Mouse (Mus musculus) adrenal gland, adult (tissue): Measurements from ENCODE around the gene Scrn2.
A peak's percentile ranks its signal among the peaks of the same experiment; 100 is the strongest.

Experiments
- DNase-seq, 2 experiments: peaks; one replicate each; pipeline ENCODE4 v3.0.0; 2022 to 2023; ENCODE audit warnings: low spot score in 1 of 2; ENCODE audit not compliant: inconsistent age in 2 of 2

Scrn2 gene

DNA sequence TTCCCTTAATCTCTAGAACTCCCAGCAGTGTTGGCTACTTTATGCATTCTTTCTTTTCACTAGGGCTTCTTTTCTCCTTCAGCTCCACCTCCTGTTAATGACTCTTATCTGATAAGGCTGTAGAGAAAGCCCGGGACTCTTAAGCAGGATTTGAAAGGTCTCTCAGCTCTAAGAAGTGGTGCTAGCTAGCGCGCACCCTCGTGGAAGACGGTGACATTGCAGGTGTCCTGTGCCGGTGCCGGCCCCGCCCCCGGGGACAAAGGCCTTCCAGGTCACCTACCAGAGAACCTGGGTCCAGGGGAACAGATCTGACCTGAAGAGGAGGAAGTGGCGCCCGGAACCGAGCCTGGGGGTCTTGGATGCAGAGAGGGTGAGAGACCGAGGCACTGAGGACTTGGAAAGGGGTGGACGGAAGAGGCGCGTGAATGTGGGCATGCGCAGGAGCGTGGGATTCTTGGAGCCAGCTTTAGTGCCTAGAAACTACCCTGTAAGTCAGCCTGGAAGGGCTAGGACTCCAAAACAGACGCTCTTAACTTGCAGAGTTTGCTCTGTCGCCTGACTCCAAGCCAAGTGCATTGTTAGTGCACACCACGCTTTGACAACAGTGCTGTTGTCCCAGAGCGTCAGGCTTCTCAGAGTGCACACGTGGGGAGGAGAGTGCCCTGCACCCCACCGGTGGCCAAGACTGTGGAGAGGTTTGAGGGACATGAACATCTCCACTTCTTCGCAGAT is at the start of gene Scrn2:
Gene Scrn2 (plus strand): TSS at position 253 of the 732 bp plus-strand sequence.
- peak; percentile 87 to 96 for DNase-seq

- peak in 1 of 2 experiments; percentile 72 for DNase-seq
Measured at GRCm38 (mm10) chr11:96980021-96980420, 49.7 kb upstream of the Scrn2 start.

GRCm38 (mm10) chr11:96981461-96981860 is 48.3 kb upstream of the Scrn2 start:
- DNase-seq: no peak

- peak; percentile 82 to 92 for DNase-seq
Measured at GRCm38 (mm10) chr11:96982355-96982754, 47.4 kb upstream of the Scrn2 start.

DNA sequence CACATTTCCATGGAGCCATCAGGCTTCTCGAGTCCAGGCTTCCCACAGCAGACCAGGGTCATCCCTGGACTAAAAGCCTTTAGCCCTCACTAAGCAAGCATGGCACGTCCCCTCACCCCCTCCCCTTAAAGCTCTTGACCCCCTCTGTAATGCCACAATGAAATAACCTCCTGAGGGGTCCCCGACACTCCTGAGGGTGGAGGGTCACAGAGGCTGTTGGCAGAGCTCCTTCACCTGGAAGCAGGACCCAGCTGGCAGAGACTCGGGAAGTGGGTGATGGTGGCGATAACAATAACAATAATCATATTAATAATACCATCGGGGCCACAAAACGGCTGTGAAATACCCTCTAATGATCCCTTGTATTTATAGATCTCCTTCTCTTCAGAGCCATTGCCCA is 46.9 kb upstream of the Scrn2 start, which contains the start of gene Sp2:
Gene Sp2 (minus strand): TSS at position 101 of the 400 bp plus-strand sequence.
- no peak for DNase-seq

GRCm38 (mm10) chr11:96984903-96985302 is 44.8 kb upstream of the Scrn2 start:
- no peak for DNase-seq

DNA sequence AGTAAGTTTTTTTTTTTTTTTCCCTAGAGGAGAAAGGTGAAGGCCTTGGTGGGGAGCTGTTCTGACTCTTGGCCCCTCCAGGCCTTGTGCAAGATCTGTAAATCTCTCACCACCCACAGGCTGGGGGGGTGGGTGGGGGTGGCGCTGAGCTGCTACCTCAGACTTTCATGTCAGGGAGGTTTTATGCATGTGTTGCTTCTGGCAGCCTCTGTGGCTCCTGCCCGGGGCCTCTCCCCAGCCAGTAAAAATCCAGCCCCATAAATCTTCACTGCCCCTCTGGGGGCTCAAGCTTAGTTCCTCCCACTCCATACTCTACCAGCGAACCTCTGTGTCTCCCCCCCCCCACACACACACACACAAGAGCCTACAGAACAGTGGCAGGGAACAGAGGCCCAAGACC is 43.3 kb upstream of the Scrn2 start:
- no peak for DNase-seq

- DNase-seq: no peak
Measured at GRCm38 (mm10) chr11:96987873-96988655, 41.7 kb upstream of the Scrn2 start.

DNA sequence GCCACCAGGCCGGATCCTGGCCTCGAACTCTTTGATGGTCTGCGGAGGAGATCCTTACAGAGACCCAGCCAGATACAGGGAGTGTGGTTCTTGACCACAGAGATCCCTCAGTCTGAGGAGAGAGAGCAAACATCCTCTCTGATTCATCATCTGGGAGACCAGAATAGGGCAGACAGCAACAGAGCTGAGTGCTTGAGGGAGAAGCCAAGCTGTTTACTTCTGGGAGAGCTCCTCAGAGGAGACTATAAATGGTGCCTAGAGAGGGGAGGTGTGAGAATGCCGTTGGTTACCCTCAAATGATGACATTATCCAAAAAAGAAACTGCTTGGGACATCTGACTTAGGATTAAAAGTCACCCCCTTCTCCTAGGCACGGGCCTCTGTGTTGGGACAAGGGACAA is 38.2 kb upstream of the Scrn2 start:
- no peak for DNase-seq

- peak in 1 of 2 experiments; percentile 55 for DNase-seq
Measured at GRCm38 (mm10) chr11:96992722-96993311, 36.9 kb upstream of the Scrn2 start.

- no peak for DNase-seq
Measured at GRCm38 (mm10) chr11:96995031-96995430, 34.7 kb upstream of the Scrn2 start.

GRCm38 (mm10) chr11:96995836-96996772 is 33.6 kb upstream of the Scrn2 start:
- DNase-seq: no peak

GRCm38 (mm10) chr11:96996773-96997379 is 32.9 kb upstream of the Scrn2 start:
- no peak for DNase-seq

DNA sequence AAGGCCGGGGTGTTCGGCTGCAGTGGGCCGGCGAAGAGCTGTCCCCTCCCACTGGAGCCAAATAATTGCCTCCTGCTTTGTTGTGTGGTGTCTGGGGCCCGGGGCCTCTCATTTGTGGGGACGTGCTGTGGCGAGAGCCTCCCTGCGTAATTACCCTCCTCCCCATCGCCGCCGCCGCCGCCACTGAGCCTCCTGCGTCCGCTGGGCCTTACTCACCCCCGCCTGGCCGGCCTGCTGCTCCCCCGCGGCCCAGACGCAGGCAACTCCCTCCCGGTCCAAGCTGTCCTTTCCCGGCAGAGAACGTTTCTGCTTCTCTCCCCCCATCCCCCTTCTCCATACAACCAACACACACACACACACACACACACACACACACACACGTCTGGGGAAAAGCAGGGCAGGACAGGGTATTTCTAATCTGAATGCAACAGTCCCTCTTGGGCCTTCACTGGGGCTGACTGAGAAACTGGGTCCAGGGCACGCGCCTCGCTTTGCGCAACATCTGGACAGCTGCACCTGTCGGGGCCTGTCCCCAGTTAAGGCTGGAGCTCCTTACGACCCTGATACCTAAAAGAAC is 32.3 kb upstream of the Scrn2 start:
- DNase-seq: peak; percentile 45 to 56

DNA sequence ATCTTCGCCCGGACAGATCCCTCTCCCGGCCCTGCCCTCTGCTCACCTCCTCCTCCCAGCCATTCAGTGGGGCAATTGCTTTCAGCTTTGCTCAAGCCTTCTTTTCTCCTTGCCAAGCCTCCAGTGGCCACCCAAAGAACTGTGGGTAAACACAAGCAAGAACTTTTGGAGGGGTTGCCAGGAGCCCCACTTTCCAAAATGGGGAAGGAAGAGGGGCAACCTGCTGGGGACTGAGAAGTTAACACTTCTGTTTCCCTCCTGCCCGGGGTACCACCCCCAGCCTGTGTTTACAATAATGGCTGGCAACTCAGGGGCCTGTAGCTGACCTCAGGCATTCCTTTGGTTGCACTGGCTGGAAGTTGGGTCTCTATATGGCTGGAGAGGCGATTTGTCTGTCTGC is 26.6 kb upstream of the Scrn2 start:
- no peak for DNase-seq

- peak in 1 of 2 experiments; percentile 52 for DNase-seq
Measured at GRCm38 (mm10) chr11:97007093-97007794, 22.5 kb upstream of the Scrn2 start.

DNA sequence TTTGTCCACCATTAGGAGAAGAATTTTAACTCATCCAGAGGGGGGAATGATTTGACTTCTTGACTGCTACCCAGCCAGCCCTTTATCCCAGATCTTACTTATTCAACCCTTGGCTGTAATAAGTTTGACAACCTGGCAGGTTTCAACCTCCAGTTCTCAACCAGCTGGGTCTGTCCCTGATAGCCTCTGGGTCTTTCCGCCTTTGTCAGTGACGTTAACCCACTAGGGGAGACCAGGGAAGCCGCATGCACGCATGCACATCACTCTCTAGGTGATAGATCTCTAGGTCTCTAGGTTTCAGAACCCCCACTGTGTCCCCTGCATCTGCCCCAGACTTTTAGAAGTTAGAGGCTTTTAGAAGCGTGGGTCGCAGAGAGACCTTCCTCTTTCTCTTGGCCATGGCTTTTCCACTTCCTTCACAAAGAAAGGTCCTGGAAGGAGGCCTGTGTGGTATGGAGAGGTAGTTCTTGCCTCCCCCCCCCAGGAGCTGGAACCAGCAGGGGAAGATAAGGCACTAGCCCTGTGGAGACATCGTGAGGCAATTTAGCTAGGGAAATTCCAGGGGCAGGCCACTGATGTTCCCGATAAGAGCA is 20.4 kb upstream of the Scrn2 start:
- DNase-seq: no peak

DNA sequence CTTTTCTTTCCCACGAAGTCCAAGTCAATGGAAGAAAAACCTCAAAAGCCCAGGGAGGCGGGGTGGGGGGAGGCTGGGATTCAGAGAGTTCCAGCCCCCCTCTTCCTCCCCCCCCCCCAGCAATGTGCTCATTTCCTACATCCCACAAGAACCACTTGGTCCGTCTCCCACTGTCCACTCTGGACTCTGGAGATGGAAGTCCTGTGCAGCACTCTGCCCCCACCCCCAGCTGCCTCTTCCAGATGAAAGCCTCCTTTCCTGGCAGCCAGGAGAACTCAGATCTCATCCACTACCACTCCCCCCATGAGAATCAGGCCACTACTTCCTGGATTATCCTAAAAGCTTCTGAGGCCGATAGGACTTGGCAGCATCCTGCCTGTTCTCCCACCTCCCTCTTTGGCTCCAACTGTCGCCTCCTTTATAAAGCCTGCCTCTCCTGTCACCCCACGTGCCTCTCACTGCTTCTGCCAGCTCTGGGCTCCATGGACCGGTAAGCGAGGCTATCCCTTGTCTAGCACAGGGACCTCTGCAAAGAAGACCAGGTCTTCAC is 16.5 kb upstream of the Scrn2 start, which contains the start of gene Sp6:
Gene Sp6 (plus strand): TSS at position 274 of the 550 bp plus-strand sequence.
- no peak for DNase-seq
